Mouse (Mus musculus) gonadal fat pad, adult 2 months (tissue): ENCODE measurements around the gene Pias4. TPM values are rescaled to one million over a fixed set of nuclear protein-coding genes. Genes with fewer than 3 reads are reported as not detected.
"Not testable (repeated sequence)": the region's sequence is repeated elsewhere in the genome, so short reads cannot be mapped to it uniquely, and the experiment has no call there.

ENCODE experiments used
- DNase-seq: peaks from one replicate; pipeline ENCODE4 v3.0.0-alpha.2; 2012; ENCODE audit warnings: low read depth
- polyA plus RNA-seq: library from polyadenylated mRNA; depleted of rRNA; stranded (reverse); fragments of >200 nt; gene quantifications from 2 replicates; pipeline ENCODE4 v1.2.3, GENCODE M21; 2012

The Pias4 gene
- polyA plus RNA-seq, 1 experiment = 32.8 TPM

DNA sequence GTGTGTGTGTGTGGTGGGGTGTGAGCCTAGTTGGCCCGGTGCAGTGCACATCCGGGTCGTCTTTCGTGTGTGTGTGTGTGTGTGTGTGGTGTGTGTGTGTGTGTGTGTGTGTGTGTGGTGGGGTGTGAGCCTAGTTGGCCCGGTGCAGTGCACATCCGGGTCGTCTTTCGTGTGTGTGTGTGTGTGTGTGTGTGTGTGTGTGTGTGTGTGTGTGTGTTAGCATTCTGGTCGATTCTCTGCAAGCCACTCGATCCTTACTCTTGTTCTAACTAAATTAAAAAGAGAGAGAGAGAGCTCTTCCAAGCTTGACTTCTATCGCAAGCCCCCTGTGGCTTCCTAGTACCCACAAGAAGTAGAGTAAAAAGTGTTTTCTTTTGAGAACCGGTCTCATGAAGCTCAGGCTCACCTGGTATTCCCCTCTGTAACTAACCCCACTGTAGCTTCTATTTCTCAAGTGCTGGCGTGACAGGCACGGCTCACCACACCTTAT, 1.7 kb upstream of the Pias4 start:
- DNase-seq = not testable (repeated sequence)

DNA sequence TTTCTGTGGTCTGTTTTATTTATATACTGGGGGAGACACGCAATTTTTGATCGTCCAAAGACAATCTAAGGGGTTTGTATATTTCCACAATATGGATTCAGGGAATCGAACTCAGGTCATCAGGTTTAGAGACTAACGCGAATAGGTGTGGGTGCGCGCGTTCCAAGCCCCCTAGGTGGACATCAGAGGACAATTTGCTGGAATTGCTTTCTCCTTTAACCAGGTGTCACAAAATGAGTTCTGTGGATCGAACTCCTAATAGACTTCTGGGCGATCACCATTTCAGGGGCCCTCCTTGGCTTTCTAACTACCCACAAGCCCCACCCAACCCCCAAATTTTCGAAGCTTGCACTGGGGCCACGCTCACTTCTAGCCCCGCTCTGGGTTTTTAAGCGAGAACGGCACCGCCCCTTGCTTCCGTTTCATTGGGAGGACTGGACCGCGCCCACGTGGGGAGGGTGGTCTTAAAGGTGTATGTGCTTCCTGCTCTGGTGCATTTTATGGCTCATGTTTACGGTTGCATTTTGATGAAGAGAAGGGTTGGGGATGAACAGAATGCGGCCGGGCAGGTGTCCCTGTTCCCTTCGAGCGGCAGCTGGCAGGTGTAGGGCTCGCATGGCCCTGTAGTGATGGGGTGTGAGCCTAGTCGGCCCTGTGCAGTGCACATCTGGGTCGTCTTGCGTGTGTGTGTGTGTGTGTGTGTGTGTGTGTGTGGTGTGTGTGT, 960 bp upstream of the Pias4 start:
- no peak for DNase-seq

GRCm38 (mm10) chr10:81168087-81168431, 336 bp upstream of the Pias4 start:
- no peak for DNase-seq

- DNase-seq = no peak
Observed at GRCm38 (mm10) chr10:81165118-81165517, 2.6 kb downstream of the Pias4 start.

- DNase-seq = no peak
Observed at GRCm38 (mm10) chr10:81162318-81162652, 5.4 kb downstream of the Pias4 start.

DNA sequence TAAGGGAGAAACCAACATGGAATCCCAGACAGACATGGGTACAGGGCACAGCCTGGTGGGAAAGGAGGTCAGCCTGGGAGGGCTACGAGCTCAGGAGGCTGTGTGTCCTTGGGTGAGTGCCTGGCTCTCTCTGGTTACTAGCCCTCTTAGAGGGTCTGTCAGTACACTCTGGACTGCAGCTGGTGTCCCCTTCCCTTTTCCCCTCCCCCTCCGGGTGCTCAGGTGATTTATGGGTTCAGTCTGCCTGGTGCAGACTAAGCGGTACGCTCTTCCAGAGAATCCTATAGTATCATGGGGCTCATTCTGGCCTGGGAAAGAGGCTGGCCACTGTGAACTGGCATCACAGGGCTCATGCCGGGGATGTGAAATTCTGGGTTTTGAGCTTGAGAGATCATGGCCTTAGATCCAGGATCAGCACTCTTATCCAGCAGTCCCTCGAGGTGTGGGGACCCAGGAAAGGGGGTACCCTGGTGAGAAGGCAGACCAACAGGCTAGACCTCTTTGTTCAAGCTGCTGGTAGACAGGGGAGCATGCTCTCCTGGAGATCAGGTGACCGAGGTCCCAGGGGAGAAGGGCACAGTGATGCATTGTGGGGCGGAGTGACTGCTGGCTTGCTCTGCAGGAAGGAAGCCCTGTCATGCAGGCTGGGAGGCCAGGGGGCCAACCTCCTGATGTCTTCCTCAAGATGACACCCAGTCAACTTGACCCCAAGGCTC, 6.0 kb downstream of the Pias4 start:
- no peak for DNase-seq

DNA sequence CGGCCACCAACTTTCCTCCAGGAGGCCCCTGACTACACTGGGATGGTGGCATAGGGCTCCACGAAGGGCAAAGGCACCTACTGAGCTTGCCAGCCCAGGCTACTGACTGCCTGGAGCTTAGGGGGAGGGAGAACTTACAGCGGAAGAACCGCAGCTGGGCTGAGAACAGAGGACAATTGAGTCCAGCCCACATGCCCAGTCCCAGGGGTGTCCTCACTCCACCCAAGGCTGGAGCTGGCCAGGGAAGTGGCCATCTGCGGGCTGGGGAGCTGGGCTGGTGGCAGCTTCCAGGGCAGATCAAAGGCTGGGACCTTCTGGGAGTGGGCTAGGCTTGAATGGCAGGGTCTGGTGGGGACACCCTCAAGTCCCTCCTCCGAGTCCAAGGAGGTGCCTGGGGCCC, 13.0 kb downstream of the Pias4 start:
- no peak for DNase-seq

DNA sequence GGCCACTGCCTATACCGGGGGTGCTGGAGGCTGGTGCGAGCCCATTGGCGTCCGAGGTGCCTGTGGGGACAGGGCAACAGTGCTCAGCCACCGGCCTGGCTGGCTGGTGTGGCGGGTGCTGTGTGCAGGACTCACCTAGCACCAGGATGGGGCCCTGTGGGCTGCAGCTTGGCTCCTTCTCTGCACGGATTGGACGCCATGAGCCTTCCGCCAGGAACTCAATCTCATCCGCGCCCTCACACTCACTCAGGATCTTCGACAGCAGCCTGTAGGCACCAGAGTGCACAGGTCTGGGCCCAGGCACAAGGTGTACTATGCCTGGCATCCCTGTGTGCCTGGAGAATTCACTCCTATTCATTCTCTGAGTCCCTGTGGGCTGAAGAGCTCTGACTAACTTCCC, 13.4 kb downstream of the Pias4 start:
- DNase-seq = no peak

DNA sequence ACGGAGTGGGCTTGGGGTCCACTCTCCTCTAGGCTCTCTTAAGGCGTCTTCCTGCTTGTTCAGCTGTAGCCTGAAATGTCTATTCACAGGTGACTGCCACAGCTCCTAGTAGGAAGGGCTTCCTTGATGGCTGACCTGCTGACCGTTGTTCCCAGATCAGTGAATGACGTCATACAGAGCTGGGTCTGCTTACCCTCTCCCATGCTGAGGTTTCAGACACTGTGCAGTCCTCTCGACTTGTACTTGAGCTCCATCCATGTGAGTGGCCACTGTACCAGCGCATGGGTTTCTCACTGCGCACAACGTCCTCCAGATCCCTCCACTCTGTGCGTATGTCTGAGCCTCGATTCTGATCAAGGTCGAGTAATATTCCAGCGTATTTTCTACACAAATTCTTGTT, 15.1 kb downstream of the Pias4 start:
- no peak for DNase-seq

DNA sequence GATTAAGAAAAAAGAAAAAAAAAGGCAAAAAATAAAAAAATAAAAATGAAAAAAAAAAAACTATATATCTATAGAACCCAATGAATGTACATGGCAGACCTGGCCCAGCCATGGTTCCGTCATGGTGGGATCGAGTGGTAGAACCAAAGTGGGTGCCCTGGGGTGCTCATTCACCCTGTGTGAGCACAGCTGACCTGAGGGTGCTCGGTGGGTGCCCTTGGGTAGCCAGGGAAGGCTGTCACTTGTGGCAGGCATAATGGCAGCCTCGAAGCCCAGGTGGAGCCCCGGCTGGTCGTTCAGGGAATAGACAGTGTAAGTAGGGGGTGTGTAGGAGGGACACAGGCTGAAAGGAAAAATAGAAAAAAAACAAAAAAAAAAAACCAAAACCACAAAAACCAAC, 16.5 kb downstream of the Pias4 start:
- no peak for DNase-seq

GRCm38 (mm10) chr10:81146296-81146695, 21.4 kb downstream of the Pias4 start:
- DNase-seq = no peak

- DNase-seq = no peak
Observed at GRCm38 (mm10) chr10:81145778-81146177, 21.9 kb downstream of the Pias4 start.

DNA sequence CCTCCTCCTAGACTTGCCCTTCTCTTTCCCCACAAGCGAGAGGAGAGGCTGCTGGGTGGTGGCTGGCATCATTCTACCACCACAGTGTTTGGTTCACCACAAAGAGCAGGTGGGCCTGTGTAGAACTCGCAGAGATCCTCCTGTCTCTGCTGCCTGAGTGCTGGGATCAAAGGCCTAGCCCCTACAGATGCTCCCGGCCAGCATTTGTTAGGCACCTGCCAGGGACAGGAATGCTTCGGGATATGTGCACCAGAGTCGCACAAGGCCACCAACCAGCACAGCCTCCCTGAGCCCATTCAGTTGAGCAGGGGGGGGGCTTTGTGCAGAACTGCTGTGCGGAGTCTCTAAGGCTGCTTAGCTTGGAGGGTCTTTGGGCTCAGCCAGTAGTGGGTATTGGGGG, 22.4 kb downstream of the Pias4 start:
- no peak for DNase-seq

GRCm38 (mm10) chr10:81144667-81145066, 23.1 kb downstream of the Pias4 start:
- no peak for DNase-seq

GRCm38 (mm10) chr10:81143845-81144437, 23.8 kb downstream of the Pias4 start:
- no peak for DNase-seq

DNA sequence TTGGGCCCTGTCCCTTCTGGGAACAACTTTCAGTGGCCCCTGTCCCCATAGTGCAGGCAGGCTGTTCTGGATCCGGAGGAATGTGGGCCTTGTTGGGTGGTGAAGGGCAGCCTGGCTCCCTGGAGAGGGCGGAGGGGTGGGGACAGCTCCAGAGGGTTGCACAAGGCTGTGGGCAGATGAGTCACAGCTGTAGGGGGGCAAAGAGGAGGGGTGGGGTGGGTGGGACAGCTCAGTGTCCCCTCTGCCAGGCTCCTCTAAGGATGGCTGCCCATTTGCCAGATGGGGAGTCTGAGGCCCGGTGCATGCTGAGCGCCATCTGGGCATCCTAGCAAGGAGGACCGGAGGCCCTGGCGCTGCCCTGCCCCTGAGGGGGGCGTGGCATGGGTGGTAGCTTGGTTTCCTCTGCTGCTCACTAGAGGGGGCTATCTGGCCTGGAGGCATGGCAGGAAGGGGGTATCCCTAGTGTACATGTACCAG, 24.5 kb downstream of the Pias4 start:
- DNase-seq = no peak

DNA sequence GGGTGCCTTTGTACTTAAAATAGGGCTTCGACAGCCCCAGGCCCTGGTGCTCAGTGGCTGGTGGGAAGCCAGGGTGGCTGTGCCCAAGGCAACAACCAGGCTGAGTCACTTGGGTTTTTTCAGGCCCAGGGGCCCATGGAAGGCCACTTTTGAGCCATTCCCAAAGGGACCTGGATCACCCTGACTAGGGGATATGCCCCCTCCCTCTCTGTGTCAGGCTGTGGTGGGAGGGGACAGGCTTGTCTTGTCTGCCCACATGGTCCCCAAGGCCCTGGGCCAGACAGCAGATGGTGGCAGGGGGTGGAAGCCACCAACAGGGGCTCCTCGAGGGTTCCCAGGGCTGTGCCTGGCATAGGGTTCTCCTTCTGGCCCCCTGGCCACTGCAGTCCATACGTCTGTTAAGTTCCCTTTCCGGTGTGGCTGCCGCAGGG, 25.2 kb downstream of the Pias4 start:
- no peak for DNase-seq

DNA sequence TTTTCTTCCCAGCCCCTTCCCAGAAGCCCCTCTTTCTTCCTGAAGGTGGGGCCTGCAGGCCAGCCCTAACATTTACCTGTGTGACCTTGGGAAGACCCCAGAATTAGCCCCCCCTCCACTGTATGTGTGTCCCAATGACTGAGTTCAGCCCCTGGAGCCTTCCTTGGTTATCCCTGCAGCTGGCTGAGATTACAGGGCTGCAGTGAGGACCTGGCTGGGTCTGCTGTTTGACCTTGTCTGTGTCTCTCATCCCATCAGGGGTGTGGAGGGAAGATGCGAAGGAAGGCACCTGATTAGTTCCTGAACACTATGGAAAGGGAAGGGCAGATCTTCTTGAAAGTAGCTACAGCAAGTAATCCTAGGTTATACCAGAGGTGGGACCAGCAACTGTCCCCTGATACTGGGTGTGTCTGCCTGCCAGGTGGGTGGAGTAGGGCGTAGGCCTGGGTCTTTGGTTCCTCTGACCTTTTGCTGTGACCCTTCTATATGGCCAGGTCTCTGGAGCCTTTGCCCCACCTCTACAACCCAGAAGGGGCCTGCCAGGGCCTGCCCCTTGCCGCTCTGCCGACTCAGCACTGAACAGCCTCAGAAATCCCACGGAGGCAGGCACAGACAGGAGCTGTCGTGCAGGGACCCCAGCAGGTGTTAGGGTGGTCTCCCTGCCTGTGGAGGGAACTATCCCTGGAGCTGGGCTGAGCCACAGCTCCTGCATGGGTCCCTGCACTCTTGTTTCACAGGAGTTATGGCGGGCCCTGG, 26.1 kb downstream of the Pias4 start:
- DNase-seq = no peak

DNA sequence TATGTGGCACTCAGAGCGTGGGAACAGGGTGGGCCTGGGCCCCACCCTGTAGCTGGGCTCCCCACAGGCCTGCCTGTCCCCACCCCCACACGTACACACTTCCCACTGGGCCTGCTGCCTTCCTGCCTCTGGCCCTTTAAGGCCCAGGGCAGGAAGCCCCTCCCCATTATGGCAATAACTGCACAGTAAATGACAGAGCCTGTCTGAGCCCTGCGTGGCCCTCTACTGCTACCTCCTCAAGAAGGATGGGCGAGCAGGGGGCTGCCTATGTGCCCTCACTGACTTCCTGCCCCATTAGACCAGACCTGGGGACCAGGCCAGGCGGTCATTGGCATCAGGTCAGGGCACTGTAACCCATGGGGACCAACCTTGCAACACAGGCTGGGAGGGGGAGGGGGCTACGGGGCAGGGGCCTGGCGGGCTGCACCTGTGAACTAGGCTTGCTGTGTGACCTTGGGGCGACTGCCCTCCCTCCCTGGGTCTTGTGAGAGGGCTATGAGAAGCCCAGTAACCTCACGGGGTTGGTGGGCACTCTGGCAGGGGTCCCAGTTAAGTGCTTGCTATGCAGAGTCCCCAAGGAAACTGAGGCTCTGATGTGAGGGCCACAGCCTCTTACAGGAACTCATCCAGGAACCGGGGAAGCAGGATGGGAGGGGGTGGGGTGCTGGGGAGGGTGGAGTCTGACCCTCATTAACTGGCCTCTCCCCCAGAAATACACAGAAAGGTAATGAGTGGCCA, 26.8 kb downstream of the Pias4 start:
- DNase-seq = no peak

- DNase-seq = no peak
Observed at GRCm38 (mm10) chr10:81140005-81140404, 27.7 kb downstream of the Pias4 start.

- DNase-seq = no peak
Observed at GRCm38 (mm10) chr10:81139529-81139846, 28.2 kb downstream of the Pias4 start.
